Mouse (Mus musculus) activated CD4-positive, CD25-positive, alpha-beta regulatory T cell, adult 4 months (primary cell): ENCODE measurements around the gene Mpig6b. TPM values are rescaled to one million over a fixed set of nuclear protein-coding genes. Genes with fewer than 3 reads are reported as not detected.

Experiments
- ATAC-seq: one replicate; pipeline ENCODE4 v1.8.0; 2017
- polyA plus RNA-seq, 2 experiments: library from polyadenylated mRNA; unstranded; fragments of 100-300 nt; shearing (Covaris generic); gene quantifications; one replicate each; pipeline ENCODE4 v1.2.1; 2017

Gene Mpig6b
- polyA plus RNA-seq, 2 experiments from 2014 or later, result not detected

DNA sequence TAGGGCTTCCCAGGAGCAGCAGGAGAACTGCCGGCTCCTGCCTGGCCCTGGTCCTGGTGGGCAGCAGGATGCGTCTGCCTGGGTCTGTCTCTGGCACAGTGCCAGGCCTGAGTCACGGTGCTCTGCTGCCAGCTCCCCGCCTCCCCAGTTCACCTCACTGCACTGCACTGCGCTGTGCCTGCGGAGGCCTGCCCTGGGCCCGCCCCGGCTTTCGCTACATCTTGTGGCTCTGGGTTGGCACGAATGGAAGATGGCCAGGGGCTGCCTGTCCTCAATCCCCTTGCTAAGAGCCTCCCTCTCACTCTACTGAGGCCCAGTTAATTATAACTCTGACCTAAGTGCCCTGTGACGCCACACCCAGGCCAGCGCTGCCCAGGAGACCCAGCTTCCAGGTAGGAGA lies 49.6 kb downstream of the Mpig6b start, which contains the start of gene Vwa7:
Vwa7 (plus strand) TSS at position 204 of the 400 bp plus-strand sequence.
- ATAC-seq, result no peak

- no peak for ATAC-seq
Observed at GRCm38 (mm10) chr17:35015296-35015695, 50.7 kb downstream of the Mpig6b start.

DNA sequence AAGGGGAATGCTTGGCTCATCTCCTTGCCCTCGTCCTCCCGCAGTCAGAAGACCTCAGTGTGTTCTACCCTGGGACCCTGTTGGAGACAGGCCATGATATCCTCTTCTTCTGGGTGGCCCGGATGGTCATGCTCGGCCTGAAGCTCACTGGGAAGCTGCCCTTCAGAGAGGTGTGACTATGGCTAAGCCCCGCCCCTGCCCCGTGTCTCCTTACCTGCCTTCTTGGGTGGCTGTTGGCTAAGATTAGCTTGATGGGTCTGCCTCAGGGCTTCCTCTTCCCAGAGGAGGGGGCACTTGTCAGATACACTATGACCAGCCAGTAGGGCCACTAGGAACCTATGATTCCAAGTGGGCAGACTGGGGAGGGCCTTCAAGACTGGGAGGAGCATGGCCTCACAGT lies 52.8 kb downstream of the Mpig6b start:
- no peak for ATAC-seq

Other genes starting within 250 kb of the Mpig6b start
- gene Stk19, start 229.2 kb downstream of the Mpig6b start, polyA plus RNA-seq, result 10 to 100 TPM; 37.3 to 51.6 TPM
- 10 to 100 TPM; 19.8 to 28.0 TPM for gene Dxo, start 229.2 kb downstream of the Mpig6b start, polyA plus RNA-seq
- 10 to 100 TPM; 26.0 to 38.5 TPM for gene Skiv2l, start 216.0 kb downstream of the Mpig6b start, polyA plus RNA-seq
- 10 to 100 TPM; 45.4 to 53.4 TPM for gene Nelfe, start 215.8 kb downstream of the Mpig6b start, polyA plus RNA-seq
- under 1 TPM; 0.79 to 0.83 TPM for gene Cfb, start 203.7 kb downstream of the Mpig6b start, polyA plus RNA-seq
- not detected for gene Zbtb12, start 186.7 kb downstream of the Mpig6b start, polyA plus RNA-seq
- not detected for gene Gm20547, start 184.1 kb downstream of the Mpig6b start, polyA plus RNA-seq
- gene C2, start 167.9 kb downstream of the Mpig6b start, polyA plus RNA-seq, result under 1 TPM in 1 of 2 experiments, not detected in 1; 0.73 TPM
- gene Ehmt2, start 167.7 kb downstream of the Mpig6b start, polyA plus RNA-seq, result 10 to 100 TPM; 32.8 to 37.0 TPM
- not detected for gene Slc44a4, start 151.7 kb downstream of the Mpig6b start, polyA plus RNA-seq
- 10 to 100 TPM; 18.6 to 19.9 TPM for gene Neu1, start 134.9 kb downstream of the Mpig6b start, polyA plus RNA-seq
- 1 to 10 TPM in 1 of 2 experiments, not detected in 1; 7.0 TPM for gene Hspa1b, start 106.9 kb downstream of the Mpig6b start, polyA plus RNA-seq
- not detected for gene Gm20481, start 96.3 kb downstream of the Mpig6b start, polyA plus RNA-seq
- 1 to 10 TPM in 1 of 2 experiments, under 1 TPM in 1; 0.17 to 5.1 TPM for gene Hspa1a, start 94.0 kb downstream of the Mpig6b start, polyA plus RNA-seq
- gene Hspa1l, start 93.5 kb downstream of the Mpig6b start, polyA plus RNA-seq, result under 1 TPM in 1 of 2 experiments, not detected in 1; 0.46 TPM
- gene Lsm2, start 84.3 kb downstream of the Mpig6b start, polyA plus RNA-seq, result 10 to 100 TPM; 45.5 to 61.3 TPM
- 10 to 100 TPM; 28.5 to 29.1 TPM for gene Vars, start 65.2 kb downstream of the Mpig6b start, polyA plus RNA-seq
- under 1 TPM; 0.11 to 0.12 TPM for gene Vwa7, start 49.6 kb downstream of the Mpig6b start, polyA plus RNA-seq
- 1 to 10 TPM; 1.8 to 2.1 TPM for gene Sapcd1, start 38.2 kb downstream of the Mpig6b start, polyA plus RNA-seq
- 1 to 10 TPM; 1.3 to 1.6 TPM for gene Msh5, start 19.4 kb downstream of the Mpig6b start, polyA plus RNA-seq
- gene Clic1, start 16.2 kb downstream of the Mpig6b start, polyA plus RNA-seq, result 100 to 1,000 TPM; 464 to 670 TPM
- 1 to 10 TPM in 1 of 2 experiments, under 1 TPM in 1; 0.36 to 1.8 TPM for gene Ddah2, start 7.1 kb downstream of the Mpig6b start, polyA plus RNA-seq
- gene Ly6g6c, start 796 bp downstream of the Mpig6b start, polyA plus RNA-seq, result not detected
- not detected for gene Ly6g6e, start 10.7 kb upstream of the Mpig6b start, polyA plus RNA-seq
- not detected for gene Ly6g6d, start 11.9 kb upstream of the Mpig6b start, polyA plus RNA-seq
- under 1 TPM in 1 of 2 experiments, not detected in 1; 0.29 TPM for gene Ly6g6f, start 19.4 kb upstream of the Mpig6b start, polyA plus RNA-seq
- 10 to 100 TPM; 18.7 to 20.6 TPM for gene Abhd16a, start 23.1 kb upstream of the Mpig6b start, polyA plus RNA-seq
- gene Ly6g5c, start 42.1 kb upstream of the Mpig6b start, polyA plus RNA-seq, result not detected
- gene Ly6g5b, start 49.2 kb upstream of the Mpig6b start, polyA plus RNA-seq, result 1 to 10 TPM; 1.9 to 2.4 TPM
- 10 to 100 TPM; 60.4 to 70.2 TPM for gene Gpank1, start 55.3 kb upstream of the Mpig6b start, polyA plus RNA-seq
- 100 to 1,000 TPM; 274 to 355 TPM for gene Csnk2b, start 55.9 kb upstream of the Mpig6b start, polyA plus RNA-seq
- gene D17H6S53E, start 60.2 kb upstream of the Mpig6b start, polyA plus RNA-seq, result 10 to 100 TPM; 22.6 to 26.3 TPM
- gene Apom, start 65.9 kb upstream of the Mpig6b start, polyA plus RNA-seq, result not detected
- 10 to 100 TPM; 26.2 to 34.1 TPM for gene Bag6, start 69.0 kb upstream of the Mpig6b start, polyA plus RNA-seq
- 10 to 100 TPM; 38.8 to 78.9 TPM for gene Prrc2a, start 98.7 kb upstream of the Mpig6b start, polyA plus RNA-seq
- 1 to 10 TPM in 1 of 2 experiments, under 1 TPM in 1; 0.91 to 1.9 TPM for gene Aif1, start 109.9 kb upstream of the Mpig6b start, polyA plus RNA-seq
- 10 to 100 TPM in 1 of 2 experiments, 1 to 10 TPM in 1; 5.4 to 13.4 TPM for gene Lst1, start 122.3 kb upstream of the Mpig6b start, polyA plus RNA-seq
- 100 to 1,000 TPM; 134 to 383 TPM for gene Ltb, start 128.3 kb upstream of the Mpig6b start, polyA plus RNA-seq
- 10 to 100 TPM; 21.5 to 21.6 TPM for gene Tnf, start 135.8 kb upstream of the Mpig6b start, polyA plus RNA-seq
- 10 to 100 TPM; 70.5 to 90.5 TPM for gene Lta, start 139.2 kb upstream of the Mpig6b start, polyA plus RNA-seq
- gene Gm16181, start 154.7 kb upstream of the Mpig6b start, polyA plus RNA-seq, result 1 to 10 TPM in 1 of 2 experiments, not detected in 1; 1.8 TPM
- 1 to 10 TPM; 2.3 to 4.0 TPM for gene Atp6v1g2, start 167.5 kb upstream of the Mpig6b start, polyA plus RNA-seq
- gene Nfkbil1, start 169.6 kb upstream of the Mpig6b start, polyA plus RNA-seq, result 1 to 10 TPM; 3.4 to 4.4 TPM
- 100 to 1,000 TPM; 200 to 247 TPM for gene Ddx39b, start 175.6 kb upstream of the Mpig6b start, polyA plus RNA-seq
- gene H2-D1, start 196.5 kb upstream of the Mpig6b start, polyA plus RNA-seq, result 1,000 to 10,000 TPM; 3,460 to 4,099 TPM